Mouse (Mus musculus): ENCODE measurements around the gene Cd160. TPM values are rescaled to one million over a fixed set of nuclear protein-coding genes. Genes with fewer than 3 reads are reported as not detected.

Gene Cd160
- total and polyA plus RNA-seq, 3 experiments, result not detected

DNA sequence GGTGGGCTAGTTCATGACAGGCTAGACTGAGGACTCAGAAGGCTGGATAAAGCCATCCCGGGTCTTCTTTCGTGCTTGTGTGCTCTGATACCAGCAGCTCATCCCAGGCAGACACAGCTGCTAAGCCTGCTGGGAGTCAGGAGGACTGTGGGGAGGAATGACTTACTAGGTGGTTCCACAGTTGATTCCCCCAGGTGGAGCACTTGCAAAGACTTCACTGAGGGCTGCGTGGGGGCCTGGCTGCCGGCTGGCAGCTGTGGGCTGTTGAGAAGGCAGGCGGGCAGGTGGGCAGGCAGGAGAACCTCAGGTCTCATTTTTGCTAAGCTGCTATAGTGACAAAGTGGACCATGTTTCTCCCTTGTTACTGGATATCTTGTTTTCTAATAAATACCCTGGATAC, 31.3 kb upstream of the Cd160 start:
- H3K36me3 ChIP-seq (replicated peaks in 1 of 2; ENCODE audit: control insufficient read depth in 1 of 2, insufficient read depth in 1 of 2, low read length in 1 of 2), result peaks cover 0 to 17% of the 10 kb centered on the region in 2 experiments
- no peaks in the 10 kb centered on the region for H3K9me3 ChIP-seq (replicated peaks; ENCODE audit: low read length)
- no peaks in the 10 kb centered on the region for H3K4me1 ChIP-seq (ENCODE audit: control insufficient read depth in 1 of 2, insufficient read depth in 2 of 2)
- no peak for DNase-seq (ENCODE audit: extremely low read depth)
- no peak overlapping the region for H3K4me2 ChIP-seq (ENCODE audit: insufficient read depth, low read depth, poor library complexity, severe bottlenecking)
- dilution Hi-C loops (cut with MboI; ENCODE audit: extremely low pct_ligation_motif_present, extremely low pct_unique_long_range_greater_than_20kb, low sequenced_read_pairs) (no loop called here), in situ Hi-C loops (cut with MboI; ENCODE audit: low pct_ligation_motif_present, low pct_unique_long_range_greater_than_20kb, low sequenced_read_pairs) (no loop called here)
- H3K27ac ChIP-seq (ENCODE audit: insufficient read depth, low read depth), result no peak overlapping the region
- H3K27me3 ChIP-seq (replicated peaks), result no peaks in the 10 kb centered on the region
- no peak overlapping the region for H3K4me3 ChIP-seq (replicated peaks in 1 of 3; ENCODE audit: low read depth in 2 of 3, low read length in 2 of 3, poor library complexity in 1 of 3)
- no peaks in the 10 kb centered on the region for H3K79me2 ChIP-seq (replicated peaks; ENCODE audit: control insufficient read depth, extremely low read depth, insufficient read depth, poor library complexity, severe bottlenecking)
- H3K9ac ChIP-seq (ENCODE audit: insufficient read depth, low read depth), result no peak overlapping the region
- TF ChIP-seq E2F4 (IDR thresholded peaks at IDR 0.05; ENCODE audit: insufficient replicate concordance, low read depth, low read length) (no peak), MAZ (IDR thresholded peaks at IDR 0.05; ENCODE audit: low read depth, low read length) (no peak), KAT2A (IDR thresholded peaks at IDR 0.05; ENCODE audit: insufficient replicate concordance, low read length) (no peak), IRF4 (IDR thresholded peaks at IDR 0.05; ENCODE audit: low read depth, low read length) (no peak), MEF2A (IDR thresholded peaks at IDR 0.05; ENCODE audit: borderline replicate concordance, low read depth, low read length) (no peak), MYC (IDR thresholded peaks at IDR 0.05; ENCODE audit: low read depth, low read length) (no peak), CHD1 (IDR thresholded peaks at IDR 0.05; ENCODE audit: low read depth, low read length) (no peak), HCFC1 (IDR thresholded peaks at IDR 0.05; ENCODE audit: low read depth, low read length) (no peak), RCOR1 (conservative IDR thresholded peaks at IDR 0.05; ENCODE audit: low read depth, low read length) (no peak), MXI1 (IDR thresholded peaks at IDR 0.05; ENCODE audit: low read depth, low read length) (no peak), POLR2A (IDR thresholded peaks at IDR 0.05; ENCODE audit: low read depth, low read length) (no peak)

DNA sequence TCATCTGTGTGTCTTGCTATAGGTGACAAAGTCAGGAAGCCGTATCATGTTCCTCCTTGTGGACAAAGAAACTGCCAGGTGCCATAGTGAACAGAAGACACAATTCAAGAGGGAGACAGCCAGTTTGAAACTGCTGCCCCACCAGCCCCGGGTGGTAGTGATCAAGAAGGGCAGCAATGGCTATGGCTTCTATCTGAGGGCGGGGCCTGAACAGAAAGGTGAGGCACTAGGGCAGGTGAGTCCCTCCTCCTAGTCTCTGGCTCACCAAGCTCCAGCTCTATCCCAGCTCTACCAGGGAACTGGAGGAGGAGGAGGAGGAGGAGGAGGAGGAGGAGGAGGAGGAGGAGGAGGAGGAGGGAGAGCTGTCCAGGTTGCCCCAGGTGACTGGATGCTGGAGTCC, 26.7 kb upstream of the Cd160 start:
- H3K27ac ChIP-seq (ENCODE audit: insufficient read depth, low read depth), result no peak overlapping the region
- no peak overlapping the region for H3K9ac ChIP-seq (ENCODE audit: insufficient read depth, low read depth)
- peaks cover 0 to 17% of the 10 kb centered on the region in 2 experiments for H3K36me3 ChIP-seq (replicated peaks in 1 of 2; ENCODE audit: control insufficient read depth in 1 of 2, insufficient read depth in 1 of 2, low read length in 1 of 2)
- no peak overlapping the region for H3K4me2 ChIP-seq (ENCODE audit: insufficient read depth, low read depth, poor library complexity, severe bottlenecking)
- no peaks in the 10 kb centered on the region for H3K79me2 ChIP-seq (replicated peaks; ENCODE audit: control insufficient read depth, extremely low read depth, insufficient read depth, poor library complexity, severe bottlenecking)
- no peaks in the 10 kb centered on the region for H3K4me1 ChIP-seq (ENCODE audit: control insufficient read depth in 1 of 2, insufficient read depth in 2 of 2)
- DNase-seq (ENCODE audit: extremely low read depth), result no peak
- in situ Hi-C loops (cut with MboI; ENCODE audit: low pct_ligation_motif_present, low pct_unique_long_range_greater_than_20kb, low sequenced_read_pairs), result no loop called here
- dilution Hi-C loops (cut with MboI; ENCODE audit: extremely low pct_ligation_motif_present, extremely low pct_unique_long_range_greater_than_20kb, low sequenced_read_pairs), result no loop called here
- TF ChIP-seq JUN (IDR thresholded peaks at IDR 0.05; ENCODE audit: insufficient read depth, low read depth, low read length) (no peak), EP300 (IDR thresholded peaks at IDR 0.05; ENCODE audit: low read length) (no peak), ZNF384 (IDR thresholded peaks at IDR 0.05; ENCODE audit: low read depth, low read length) (no peak), MXI1 (IDR thresholded peaks at IDR 0.05; ENCODE audit: low read depth, low read length) (no peak), POLR2A (IDR thresholded peaks at IDR 0.05; ENCODE audit: low read depth, low read length) (no peak), ZC3H11A (IDR thresholded peaks at IDR 0.05; ENCODE audit: low read depth, low read length) (no peak), TCF12 (IDR thresholded peaks at IDR 0.05; ENCODE audit: low read depth, low read length) (no peak), ELF1 (IDR thresholded peaks at IDR 0.05; ENCODE audit: low read depth, low read length) (no peak), POLR2AphosphoS2 (IDR thresholded peaks at IDR 0.05; ENCODE audit: low read depth, low read length) (no peak), CTCF (conservative IDR thresholded peaks at IDR 0.05 in 1 of 2, IDR thresholded peaks at IDR 0.05 in 1 of 2; ENCODE audit: low read depth in 2 of 2, low read length in 2 of 2) (no peak), USF2 (conservative IDR thresholded peaks at IDR 0.05; ENCODE audit: low read depth, low read length) (no peak), MAZ (IDR thresholded peaks at IDR 0.05; ENCODE audit: low read depth, low read length) (no peak)
- H3K9me3 ChIP-seq (replicated peaks; ENCODE audit: low read length), result no peaks in the 10 kb centered on the region
- no peaks in the 10 kb centered on the region for H3K27me3 ChIP-seq (replicated peaks)
- H3K4me3 ChIP-seq (replicated peaks in 1 of 3; ENCODE audit: low read depth in 2 of 3, low read length in 2 of 3, poor library complexity in 1 of 3), result no peak overlapping the region

Data from CH12.LX (cell line).